ENCODE assay signal across 8 mouse cellular contexts in genomic region chr14:50799502-50800259, GRCm38 (mm10). TPM values are rescaled to one million over a fixed set of nuclear protein-coding genes. Genes with fewer than 3 reads are reported as not detected.
DNase-seq lines count a peak whose midpoint lies in the region; ATAC-seq and TF ChIP-seq lines count a peak whose summit lies in the region.

No protein-coding gene starts in this region.

- peaks cover 70% of the 10 kb centered on the region for H3K36me3 ChIP-seq in G1E (replicated peaks)
- no peaks in the 10 kb centered on the region for H3K36me3 ChIP-seq in midbrain, embryonic 13.5 days

- no peak overlapping the region for H3K27ac ChIP-seq in midbrain, embryonic 13.5 days

- peak; percentile 44 for DNase-seq in gastrocnemius, adult 18-20 months (ENCODE audit: low spot score)
- DNase-seq in gastrocnemius, postnatal 10 days: no peak
- peak; percentile 35 for DNase-seq in G1E (ENCODE audit: low spot score)
- peak; percentile 28 for DNase-seq in heart, postnatal 4 days
- peak; percentile 16 for DNase-seq in layer of hippocampus, postnatal 36 days
- DNase-seq in thymus, postnatal 10 days (ENCODE audit: low spot score in 2 of 2): peak; percentile 30 to 59

- H3K4me2 ChIP-seq in midbrain, embryonic 13.5 days (replicated peaks): no peak overlapping the region

- no peak overlapping the region; the same call in 1 of the 2 replicates for H3K4me3 ChIP-seq in G1E (ENCODE audit: low read depth, low read length)
- H3K4me3 ChIP-seq in midbrain, embryonic 13.5 days (replicated peaks): no peak overlapping the region

- no peak overlapping the region for H3K9ac ChIP-seq in midbrain, embryonic 13.5 days (replicated peaks)

- ATAC-seq in G1E (ENCODE audit: extremely low read depth, insufficient number of reproducible peaks, low FRiP score, poor library complexity, severe bottlenecking): no peak
- peak; percentile 87 for ATAC-seq in common myeloid progenitor, adult 5-6 weeks (replicated peaks; ENCODE audit: low read depth, poor library complexity, severe bottlenecking)
- peak; percentile 56; the same call in 1 of the 2 replicates for ATAC-seq in midbrain, embryonic 13.5 days

- TF ChIP-seq CTCF in G1E (IDR thresholded peaks at IDR 0.05; ENCODE audit: low read depth, low read length): no peak

- no peaks in the 10 kb centered on the region for H3K27me3 ChIP-seq in G1E (ENCODE audit: insufficient read depth, low read length)
- no peaks in the 10 kb centered on the region for H3K27me3 ChIP-seq in midbrain, embryonic 13.5 days

- no peaks in the 10 kb centered on the region for H3K9me3 ChIP-seq in G1E (replicated peaks)
- H3K9me3 ChIP-seq in midbrain, embryonic 13.5 days: no peaks in the 10 kb centered on the region

- H3K4me1 ChIP-seq in G1E (ENCODE audit: insufficient read depth, low read depth, low read length): peaks cover 42% of the 10 kb centered on the region
- H3K4me1 ChIP-seq in midbrain, embryonic 13.5 days (replicated peaks): 0 out of 2 replicates have a peak, but pooled peaks cover 2% of the 10 kb centered on the region

- WGBS in midbrain, embryonic 13.5 days: 4% methylated on average over 3 of the region's 3 CpGs

RNA-seq across cellular contexts. Expression of gene Ccnb1ip1, which starts 7.9 kb away (rescaled TPM):
- under 1 TPM in 1 of 2 experiments, not detected in 1; 0.40 TPM for total RNA-seq in gastrocnemius, adult 18-20 months (2021)
- total RNA-seq in gastrocnemius, postnatal 10 days (2021): not detected
- 8.7 and 10.3 TPM in 2 replicates for total RNA-seq in G1E (2014; fragmentation: Nextera tagmentation)
- total RNA-seq in G1E (2017): 6.1 and 8.3 TPM in 2 replicates
- polyA plus RNA-seq in G1E (2012): 0.20 and 0.22 TPM in 2 replicates
- not detected in 2 replicates for total RNA-seq in common myeloid progenitor, adult 5-6 weeks (2017)
- under 1 TPM in 1 of 2 experiments, not detected in 1; 0.18 TPM for total RNA-seq in heart, postnatal 4 days (2021)
- total RNA-seq in layer of hippocampus, postnatal 36 days (2021): not detected
- 0.11 TPM in 1 of 2 replicates, not detected in the other for polyA plus RNA-seq in midbrain, embryonic 13.5 days (2015; fragmentation: Nextera tagmentation; extraction: Ambion mirVana)

RNA-seq across cellular contexts. Expression of gene Parp2, which starts 8.0 kb away (rescaled TPM):
- 1 to 10 TPM; 8.6 to 9.5 TPM for total RNA-seq in gastrocnemius, adult 18-20 months (2021)
- 10 to 100 TPM; 14.0 to 20.2 TPM for total RNA-seq in gastrocnemius, postnatal 10 days (2021)
- total RNA-seq in G1E (2014; fragmentation: Nextera tagmentation) (130 and 176 TPM in 2 replicates), G1E (2017) (101 and 111 TPM in 2 replicates)
- 7.2 and 8.2 TPM in 2 replicates for polyA plus RNA-seq in G1E (2012)
- total RNA-seq in common myeloid progenitor, adult 5-6 weeks (2017): 79.1 and 92.3 TPM in 2 replicates
- total RNA-seq in heart, postnatal 4 days (2021): 10 to 100 TPM; 25.5 to 26.8 TPM
- total RNA-seq in layer of hippocampus, postnatal 36 days (2021): 10 to 100 TPM; 25.3 to 31.1 TPM
- polyA plus RNA-seq in midbrain, embryonic 13.5 days (2015; fragmentation: Nextera tagmentation; extraction: Ambion mirVana): 48.4 and 50.6 TPM in 2 replicates

RNA-seq across cellular contexts. Expression of gene Ttc5, which starts 14.4 kb away (rescaled TPM):
- total RNA-seq in gastrocnemius, adult 18-20 months (2021): 1 to 10 TPM; 5.1 to 6.5 TPM
- total RNA-seq in gastrocnemius, postnatal 10 days (2021): 10 to 100 TPM; 16.3 to 20.2 TPM
- total RNA-seq in G1E (2014; fragmentation: Nextera tagmentation) (36.6 and 45.8 TPM in 2 replicates), G1E (2017) (43.4 and 45.2 TPM in 2 replicates)
- 26.5 and 40.2 TPM in 2 replicates for polyA plus RNA-seq in G1E (2012)
- total RNA-seq in common myeloid progenitor, adult 5-6 weeks (2017): 34.8 and 38.3 TPM in 2 replicates
- total RNA-seq in heart, postnatal 4 days (2021): 10 to 100 TPM; 30.7 to 31.2 TPM
- 10 to 100 TPM; 63.5 to 65.5 TPM for total RNA-seq in layer of hippocampus, postnatal 36 days (2021)
- 130 and 136 TPM in 2 replicates for polyA plus RNA-seq in midbrain, embryonic 13.5 days (2015; fragmentation: Nextera tagmentation; extraction: Ambion mirVana)

RNA-seq across cellular contexts. Expression of gene Olfr749, which starts 54.8 kb away (rescaled TPM):
- not detected for total RNA-seq in gastrocnemius, adult 18-20 months (2021)
- not detected for total RNA-seq in gastrocnemius, postnatal 10 days (2021)
- total RNA-seq in G1E (2014; fragmentation: Nextera tagmentation): not detected in 2 replicates
- total RNA-seq in G1E (2017): 0.11 and 0.46 TPM in 2 replicates
- not detected in 2 replicates for polyA plus RNA-seq in G1E (2012)
- not detected in 2 replicates for total RNA-seq in common myeloid progenitor, adult 5-6 weeks (2017)
- total RNA-seq in heart, postnatal 4 days (2021): not detected
- not detected for total RNA-seq in layer of hippocampus, postnatal 36 days (2021)
- polyA plus RNA-seq in midbrain, embryonic 13.5 days (2015; fragmentation: Nextera tagmentation; extraction: Ambion mirVana): not detected in 2 replicates
